Mouse (Mus musculus) kidney, embryonic 15.5 days (tissue): ENCODE measurements around the gene Tex261. TPM values are rescaled to one million over a fixed set of nuclear protein-coding genes. Genes with fewer than 3 reads are reported as not detected.

Experiments used
- ATAC-seq: fragments of 200-750 bp; cut with Nextera tagmentation; replicated peaks from 2 replicates; pipeline ENCODE4 v1.8.0; 2017; ENCODE audit warnings: moderate TSS enrichment; ENCODE audit not compliant: low FRiP score
- H3K27ac ChIP-seq: fragments of 300-500 bp; sonication (generic); 2 replicates; pipeline ENCODE4 v1.5.1; 2015; ENCODE audit warnings: mild to moderate bottlenecking, inconsistent platforms
- H3K27me3 ChIP-seq: fragments of 300-500 bp; sonication (generic); 2 replicates; pipeline ENCODE4 v1.6.1; 2015; ENCODE audit warnings: inconsistent platforms
- H3K36me3 ChIP-seq: fragments of 300-500 bp; sonication (generic); 2 replicates; pipeline ENCODE4 v1.6.1; 2015; ENCODE audit warnings: inconsistent platforms
- H3K4me1 ChIP-seq: fragments of 300-500 bp; sonication (generic); 2 replicates; pipeline ENCODE4 v1.6.1; 2015; ENCODE audit warnings: inconsistent platforms
- H3K4me2 ChIP-seq: fragments of 300-500 bp; sonication (generic); 2 replicates; pipeline ENCODE4 v1.6.1; 2015; ENCODE audit warnings: moderate library complexity, mild to moderate bottlenecking, inconsistent platforms
- H3K4me3 ChIP-seq: fragments of 300-500 bp; sonication (generic); replicated peaks from 2 replicates; pipeline ENCODE4 v1.5.1; 2015; ENCODE audit warnings: mild to moderate bottlenecking, inconsistent platforms
- H3K9ac ChIP-seq: fragments of 300-500 bp; sonication (generic); 2 replicates; pipeline ENCODE4 v1.6.1; 2015; ENCODE audit warnings: mild to moderate bottlenecking, inconsistent platforms
- H3K9me3 ChIP-seq: fragments of 300-500 bp; sonication (generic); replicated peaks from 2 replicates; pipeline ENCODE4 v1.6.1; 2016; ENCODE audit warnings: inconsistent platforms
- WGBS: fragments of 180-500 bp; shearing (Covaris S2); methylation state at CpG from one replicate; pipeline ENCODE4 v1.1.7; 2015; ENCODE audit warnings: mixed read lengths; 5-methylcytosine and 5-hydroxymethylcytosine counted together
- polyA plus RNA-seq: library from polyadenylated mRNA; unstranded; fragments of >200 nt; fragmentation: Nextera tagmentation; extraction: Ambion mirVana; gene quantifications from 2 replicates; pipeline ENCODE4 v1.2.1, GENCODE M21; 2015

Tex261 gene
- polyA plus RNA-seq, 1 experiment from 2014 or later: 79.7 TPM

GRCm38 (mm10) chr6:83722526-83722925 lies 53.1 kb downstream of the Tex261 start:
- WGBS: 12% methylated on average over 6 of the region's 6 CpGs
- Histone ChIP-seq H3K4me3 (no peak overlapping the region), H3K9me3 (no peaks in the 10 kb centered on the region), H3K4me2 (no peak overlapping the region), H3K36me3 (no peaks in the 10 kb centered on the region), H3K27ac (no peak overlapping the region), H3K9ac (no peak overlapping the region), H3K4me1 (no peaks in the 10 kb centered on the region), H3K27me3 (peaks cover 95% of the 10 kb centered on the region)
- no peak for ATAC-seq

Other genes starting within 250 kb of the Tex261 start
- gene Actg2, start 239.5 kb downstream of the Tex261 start, polyA plus RNA-seq: 25.1 and 130 TPM in 2 replicates
- gene Stambp, start 203.1 kb downstream of the Tex261 start, polyA plus RNA-seq: 22.0 and 25.1 TPM in 2 replicates
- gene Clec4f, start 119.6 kb downstream of the Tex261 start, polyA plus RNA-seq: 0.18 TPM in 1 of 2 replicates, not detected in the other
- not detected in 2 replicates for gene Cd207, start 98.0 kb downstream of the Tex261 start, polyA plus RNA-seq
- gene Vax2, start 64.5 kb downstream of the Tex261 start, polyA plus RNA-seq: not detected in 2 replicates
- 7.0 and 8.1 TPM in 2 replicates for gene Atp6v1b1, start 32.8 kb downstream of the Tex261 start, polyA plus RNA-seq
- not detected in 2 replicates for gene Ankrd53, start 13.2 kb downstream of the Tex261 start, polyA plus RNA-seq
- gene Nagk, start 19.2 kb upstream of the Tex261 start, polyA plus RNA-seq: 49.8 and 54.1 TPM in 2 replicates
- 16.8 and 25.7 TPM in 2 replicates for gene Paip2b, start 55.9 kb upstream of the Tex261 start, polyA plus RNA-seq
- 56.9 and 67.7 TPM in 2 replicates for gene Zfp638, start 91.3 kb upstream of the Tex261 start, polyA plus RNA-seq
- 15.3 and 15.6 TPM in 2 replicates for gene Dysf, start 232.8 kb upstream of the Tex261 start, polyA plus RNA-seq